Comparison of ENCODE assay signal across 8 mouse cellular contexts in the genomic region with DNA sequence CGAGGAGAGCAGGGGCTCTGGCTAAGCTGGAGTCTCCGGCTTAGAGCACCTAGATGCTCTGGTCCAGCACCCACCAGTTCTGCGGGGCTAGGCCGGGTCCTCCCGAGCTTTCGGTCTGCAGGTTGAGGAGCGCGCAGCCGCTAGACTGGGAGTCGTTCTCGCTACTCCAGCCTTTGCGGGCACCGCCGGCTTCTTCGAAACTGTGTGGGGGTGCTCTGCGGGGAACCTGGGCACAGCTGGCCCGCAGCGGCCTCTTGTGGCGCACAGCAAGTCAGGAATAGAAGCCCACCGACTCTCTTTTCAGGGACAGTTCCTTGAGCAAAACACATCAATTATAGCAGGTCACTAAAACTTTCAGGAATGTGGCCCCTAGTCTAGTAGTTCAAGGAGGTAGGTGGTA. TPM values are rescaled to one million over a fixed set of nuclear protein-coding genes. Genes with fewer than 3 reads are reported as not detected.
DNase-seq lines count a peak whose midpoint lies in the region; ATAC-seq and TF ChIP-seq lines count a peak whose summit lies in the region.

No protein-coding gene starts in this region.

- peak overlapping the region; percentile 53 for H3K4me2 ChIP-seq in forebrain, embryonic 15.5 days (replicated peaks)

- intact Hi-C loops in gastrocnemius, adult 2 months (cut with DNase I), result no loop called here
- intact Hi-C loops in gastrocnemius, postnatal 14 days (cut with DNase I; ENCODE audit: low total_unique reads), result loop anchor here (5.0 to 10.0 kb wide), 2 partner anchors 65 to 287 kb away; a partner anchor contains a TSS

- H3K4me1 ChIP-seq in E14TG2a.4 (replicated peaks; ENCODE audit: low read depth, low read length), result peaks cover 77% of the 10 kb centered on the region
- peaks cover 23% of the 10 kb centered on the region for H3K4me1 ChIP-seq in forebrain, embryonic 15.5 days

- peak overlapping the region; percentile 60 for H3K4me3 ChIP-seq in gastrocnemius, adult 2 months
- peak overlapping the region; percentile 73 for H3K4me3 ChIP-seq in E14TG2a.4 (replicated peaks; ENCODE audit: low read length)
- H3K4me3 ChIP-seq in forebrain, embryonic 15.5 days, result peak overlapping the region; percentile 28

- H3K9ac ChIP-seq in forebrain, embryonic 15.5 days (replicated peaks), result 0 out of 2 replicates have a peak overlapping the region, but pooled peaks have one; percentile 21

- H3K36me3 ChIP-seq in E14TG2a.4 (ENCODE audit: insufficient read depth, low read length), result no peaks in the 10 kb centered on the region
- H3K36me3 ChIP-seq in forebrain, embryonic 15.5 days, result no peaks in the 10 kb centered on the region

- peaks cover 55% of the 10 kb centered on the region for H3K27me3 ChIP-seq in E14TG2a.4 (ENCODE audit: insufficient read depth, low read length)
- H3K27me3 ChIP-seq in forebrain, embryonic 15.5 days, result peaks cover 67% of the 10 kb centered on the region

- H3K9me3 ChIP-seq in E14TG2a.4 (ENCODE audit: low read length), result no peaks in the 10 kb centered on the region
- H3K9me3 ChIP-seq in forebrain, embryonic 15.5 days, result no peaks in the 10 kb centered on the region

- peak; percentile 54 for TF ChIP-seq CTCF in gastrocnemius, adult 2 months (IDR thresholded peaks at IDR 0.05)
- no peak; the same call in 1 of the 2 replicates for TF ChIP-seq CTCF in E14TG2a.4 (conservative IDR thresholded peaks at IDR 0.05; ENCODE audit: low read length)

- under 1% methylated on average over 20 of the region's 20 CpGs for WGBS in forebrain, embryonic 15.5 days

- DNase-seq in gastrocnemius, adult 2 months, result no peak
- DNase-seq in gastrocnemius, postnatal 14 days, result no peak
- DNase-seq in kidney, postnatal 10 days, result peak; percentile 63
- DNase-seq in neural tube, embryonic 10.5 days (ENCODE audit: extremely low spot score, low spot score), result peak; percentile 59
- no peak for DNase-seq in frontal cortex, postnatal 10 days (ENCODE audit: low spot score in 2 of 2)
- no peak for DNase-seq in spleen, adult 12 weeks (ENCODE audit: low spot score)

- no peak overlapping the region for H3K27ac ChIP-seq in gastrocnemius, adult 2 months
- no peak overlapping the region for H3K27ac ChIP-seq in forebrain, embryonic 15.5 days (replicated peaks)

- no peak for ATAC-seq in forebrain, embryonic 15.5 days (replicated peaks)

RNA-seq across cellular contexts. Expression of a gene that starts 3.5 kb away (rescaled TPM):
- 10 to 100 TPM; 33.3 to 45.6 TPM for total RNA-seq in gastrocnemius, adult 2 months (2021)
- total RNA-seq in gastrocnemius, postnatal 14 days (2021), result 10 to 100 TPM; 34.7 to 37.9 TPM
- polyA plus RNA-seq in forebrain, embryonic 15.5 days (2015; fragmentation: Nextera tagmentation; extraction: Ambion mirVana), result 1.9 and 2.7 TPM in 2 replicates

RNA-seq across cellular contexts. Expression of a gene that starts 4.3 kb away (rescaled TPM):
- 1 to 10 TPM; 2.7 to 4.2 TPM for total RNA-seq in gastrocnemius, adult 2 months (2021)
- total RNA-seq in gastrocnemius, postnatal 14 days (2021), result 1 to 10 TPM; 3.2 to 4.0 TPM
- polyA plus RNA-seq in forebrain, embryonic 15.5 days (2015; fragmentation: Nextera tagmentation; extraction: Ambion mirVana), result 0.06 and 0.11 TPM in 2 replicates

RNA-seq across cellular contexts. Expression of a gene that starts 10.8 kb away (rescaled TPM):
- total RNA-seq in gastrocnemius, adult 2 months (2021), result 10 to 100 TPM; 26.1 to 41.6 TPM
- total RNA-seq in gastrocnemius, postnatal 14 days (2021), result 10 to 100 TPM; 59.8 to 78.3 TPM
- 43.3 and 44.6 TPM in 2 replicates for polyA plus RNA-seq in forebrain, embryonic 15.5 days (2015; fragmentation: Nextera tagmentation; extraction: Ambion mirVana)

RNA-seq across cellular contexts. Expression of a gene that starts 41.0 kb away (rescaled TPM):
- total RNA-seq in gastrocnemius, adult 2 months (2021), result 1 to 10 TPM in 1 of 2 experiments, under 1 TPM in 1; 0.38 to 2.5 TPM
- 1 to 10 TPM; 3.0 to 4.8 TPM for total RNA-seq in gastrocnemius, postnatal 14 days (2021)
- 7.5 and 7.6 TPM in 2 replicates for polyA plus RNA-seq in forebrain, embryonic 15.5 days (2015; fragmentation: Nextera tagmentation; extraction: Ambion mirVana)

Comparison
In these comparisons a context has a peak if more than half of its experiments do, and no peak if none do; other contexts are left out.
1. DNase-seq: peak in kidney, postnatal 10 days (single experiment) and neural tube, embryonic 10.5 days (single experiment); none in gastrocnemius, adult 2 months (single experiment), gastrocnemius, postnatal 14 days (single experiment), frontal cortex, postnatal 10 days (0 of 2) and spleen, adult 12 weeks (single experiment).
2. Peak in every context shown above with its lines, with median percentiles within 50 percentile points of each other: H3K4me3 ChIP-seq.